23 mouse cellular contexts compared by ENCODE assay signal in the genomic region with DNA sequence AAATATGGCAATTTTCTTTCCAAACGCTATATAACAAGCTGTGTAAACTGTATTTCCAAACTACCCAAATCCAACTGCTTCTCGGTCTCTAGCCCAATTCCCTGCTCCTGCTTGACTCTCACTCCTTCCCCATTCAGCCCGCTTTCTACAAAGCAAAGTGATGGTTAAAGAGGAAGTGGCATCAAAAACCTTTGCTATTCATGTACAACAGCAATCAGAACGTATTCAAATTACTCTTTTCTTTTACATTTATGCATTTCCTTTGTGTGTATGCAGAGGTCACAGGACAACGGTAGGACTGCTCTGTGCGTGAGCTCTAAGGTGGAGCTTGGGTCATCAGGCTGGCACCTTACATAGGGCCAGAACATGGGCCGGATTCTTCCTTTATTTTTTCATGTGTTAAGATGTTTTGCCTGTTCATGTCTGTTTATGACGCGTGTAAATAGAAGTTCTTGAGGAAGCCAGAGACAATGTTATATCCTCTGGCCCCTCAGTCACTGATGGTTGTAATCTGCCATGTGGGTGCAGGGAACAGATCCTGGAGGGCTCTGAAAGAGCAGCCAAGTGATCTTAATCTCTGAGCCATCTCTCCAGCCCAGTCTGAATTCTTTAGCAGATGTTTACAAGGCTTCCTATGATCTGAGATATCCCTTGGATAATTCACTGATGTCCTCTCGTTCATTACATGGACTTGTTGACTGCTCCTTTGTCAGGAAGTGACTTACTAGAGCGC. TPM values are rescaled to one million over a fixed set of nuclear protein-coding genes. Genes with fewer than 3 reads are reported as not detected.
DNase-seq lines count a peak whose midpoint lies in the region; ATAC-seq lines count a peak whose summit lies in the region.
"Had no signal": no experiment of that assay in that cellular context is flagged by ENCODE, and none has a peak within 500 bp of the region (broad histone marks: within the 10 kb centered on the region; RNA-seq: fewer than 3 reads in every experiment).

No protein-coding gene starts in this region.

- peak; percentile 45; the same call in 1 of the 2 replicates for ATAC-seq in granulocyte monocyte progenitor cell, adult 5-6 weeks (replicated peaks; ENCODE audit: poor library complexity, severe bottlenecking)
- ATAC-seq: forebrain, postnatal 0 days; inflammation-experienced regulatory T-cells, adult 6 months had no signal

- peak; percentile 14 for DNase-seq in lung, postnatal 36 days
- DNase-seq in lung, postnatal 10 days, result no peak
- DNase-seq in ES-CJ7 (ENCODE audit: low read depth, low spot score) (peak; percentile 70), adipocyte (ENCODE audit: low spot score) (no peak)
- DNase-seq in right cerebral cortex, adult 2 months (ENCODE audit: low spot score in 2 of 2), result no peak
- no peak for DNase-seq in spleen, postnatal 14 days (ENCODE audit: low spot score in 2 of 2)
- DNase-seq: cerebellum, adult 11-12 months; cerebellum, postnatal 25 days; forebrain, postnatal 0 days; gastrocnemius, postnatal 25 days; heart, adult 2 months; heart, postnatal 36 days; kidney, adult 18-20 months; kidney, postnatal 4 days; layer of hippocampus, adult 9-11 months; left cerebral cortex, postnatal 4 days; lung, postnatal 4 days; right cerebral cortex, postnatal 25 days; spleen, adult 18-20 months; thymus, adult 2 months; thymus, postnatal 4 days had no signal

RNA-seq across cellular contexts. Expression of a gene that starts 39.0 kb away (rescaled TPM):
- not detected in 2 replicates for total RNA-seq in granulocyte monocyte progenitor cell, adult 5-6 weeks (2014; fragmentation: Nextera tagmentation)
- not detected in 2 replicates for total RNA-seq in granulocyte monocyte progenitor cell, adult 5-6 weeks (2017)

Comparison
In these comparisons a context has a peak if more than half of its experiments do, and no peak if none do; other contexts are left out.
1. DNase-seq: peak in lung, postnatal 36 days (single experiment) and ES-CJ7 (single experiment); none in lung, postnatal 10 days (single experiment), right cerebral cortex, adult 2 months (0 of 2), adipocyte (single experiment) and spleen, postnatal 14 days (0 of 2).